Mouse (Mus musculus) bone marrow macrophage, adult 2 months (primary cell): ENCODE data around the gene Suds3. TPM values are rescaled to one million over a fixed set of nuclear protein-coding genes. Genes with fewer than 3 reads are reported as not detected.
A peak's percentile ranks its signal among the peaks of the same experiment; 100 is the strongest.

ENCODE experiments used
- H3K27ac ChIP-seq: 2 replicates; pipeline ENCODE4 v1.5.1; 2012; ENCODE audit warnings: low read depth, low read length; ENCODE audit not compliant: insufficient read depth
- H3K4me1 ChIP-seq: 2 replicates; pipeline ENCODE4 v1.6.1; 2012; ENCODE audit warnings: low read length; ENCODE audit not compliant: control insufficient read depth, insufficient read depth
- H3K4me3 ChIP-seq: 2 replicates; pipeline ENCODE4 v1.5.1; 2012; ENCODE audit warnings: mild to moderate bottlenecking, low read length, moderate library complexity; ENCODE audit not compliant: insufficient read depth
- CTCF ChIP-seq: IDR thresholded peaks from 2 replicates; pipeline ENCODE4 v1.5.1; 2012; ENCODE audit warnings: low read depth, mild to moderate bottlenecking, low read length, moderate library complexity
- POLR2A ChIP-seq: IDR thresholded peaks from 2 replicates; pipeline ENCODE4 v1.6.1; 2012; ENCODE audit warnings: mild to moderate bottlenecking, low read depth, low read length, borderline replicate concordance
- polyA plus RNA-seq: library from polyadenylated mRNA; stranded (reverse); fragments of >200 nt; gene quantifications from 2 replicates; pipeline ENCODE4 v1.2.4, GENCODE M21; 2012; ENCODE audit not compliant: missing spikeins, insufficient read depth, insufficient read length

Gene Suds3
- polyA plus RNA-seq, 1 experiment = 51.4 TPM

- TF ChIP-seq CTCF = no peak
- no peak for TF ChIP-seq POLR2A
Measured at GRCm38 (mm10) chr5:117123102-117123501, 7.2 kb upstream of the Suds3 start.

GRCm38 (mm10) chr5:117121657-117122056 is 5.7 kb upstream of the Suds3 start:
- Histone ChIP-seq H3K4me3 (no peak overlapping the region), H3K27ac (no peak overlapping the region), H3K4me1 (peaks cover 31% of the 10 kb centered on the region)
- TF ChIP-seq CTCF (no peak), POLR2A (no peak)

More at GRCm38 (mm10) chr5:117123102-117123501, 7.2 kb upstream of the Suds3 start:
- Histone ChIP-seq H3K27ac (no peak overlapping the region), H3K4me3 (no peak overlapping the region), H3K4me1 (peaks cover 26% of the 10 kb centered on the region)

GRCm38 (mm10) chr5:117120489-117121466 is 4.9 kb upstream of the Suds3 start:
- H3K4me3 ChIP-seq = peak overlapping the region; percentile 79
- H3K27ac ChIP-seq = no peak overlapping the region
- TF ChIP-seq POLR2A (no peak), CTCF (no peak)
- H3K4me1 ChIP-seq = peaks cover 32% of the 10 kb centered on the region

GRCm38 (mm10) chr5:117119777-117120488 is 4.0 kb upstream of the Suds3 start, which contains the start of gene Taok3:
Gene Taok3 (plus strand): TSS chr5:117120129.
- H3K4me3 ChIP-seq = peak within 1 kb of the TSS; percentile 94
- H3K4me1 ChIP-seq = peaks cover 32% of the 10 kb centered on the region
- peak within 1 kb of the TSS; percentile 87 for H3K27ac ChIP-seq
- TF ChIP-seq POLR2A (peak; percentile 77), CTCF (no peak)

- Histone ChIP-seq H3K27ac (no peak overlapping the region), H3K4me3 (peak overlapping the region; percentile 94; the same call in 1 of the 2 replicates), H3K4me1 (peaks cover 34% of the 10 kb centered on the region)
- TF ChIP-seq POLR2A (no peak), CTCF (no peak)
Measured at GRCm38 (mm10) chr5:117118850-117119249, 2.9 kb upstream of the Suds3 start.

- Histone ChIP-seq H3K4me1 (peaks cover 33% of the 10 kb centered on the region), H3K4me3 (no peak overlapping the region), H3K27ac (no peak overlapping the region)
- TF ChIP-seq CTCF = no peak
- no peak for TF ChIP-seq POLR2A
Measured at GRCm38 (mm10) chr5:117118220-117118619, 2.3 kb upstream of the Suds3 start.

- no peak for TF ChIP-seq POLR2A
- TF ChIP-seq CTCF = no peak
- H3K27ac ChIP-seq = no peak overlapping the region
- peaks cover 31% of the 10 kb centered on the region for H3K4me1 ChIP-seq
- no peak overlapping the region for H3K4me3 ChIP-seq
Measured at GRCm38 (mm10) chr5:117117716-117118115, 1.8 kb upstream of the Suds3 start.

- no peak overlapping the region for H3K4me3 ChIP-seq
- H3K27ac ChIP-seq = no peak overlapping the region
- peaks cover 27% of the 10 kb centered on the region for H3K4me1 ChIP-seq
- TF ChIP-seq POLR2A (no peak), CTCF (no peak)
Measured at GRCm38 (mm10) chr5:117117241-117117640, 1.3 kb upstream of the Suds3 start.

GRCm38 (mm10) chr5:117116660-117117059 is 747 bp upstream of the Suds3 start:
- H3K27ac ChIP-seq = no peak overlapping the region
- H3K4me1 ChIP-seq = peaks cover 26% of the 10 kb centered on the region

More at GRCm38 (mm10) chr5:117116660-117117059, 747 bp upstream of the Suds3 start:
- no peak overlapping the region for H3K4me3 ChIP-seq
- TF ChIP-seq CTCF = no peak
- TF ChIP-seq POLR2A = no peak
